Mouse (Mus musculus) cerebellum, adult 8-10 months (tissue): Measurements from ENCODE around the gene Rprd2.
"Not testable (repeated sequence)": the region's sequence is repeated elsewhere in the genome, so short reads cannot be mapped to it uniquely, and the experiment has no call there.

ENCODE experiments used
- DNase-seq: peaks from one replicate; pipeline ENCODE4 v3.0.0; 2022

Rprd2 gene

GRCm38 (mm10) chr3:95816681-95817080 lies 2.0 kb downstream of the Rprd2 start:
- no peak for DNase-seq

GRCm38 (mm10) chr3:95808384-95808783 lies 10.3 kb downstream of the Rprd2 start:
- DNase-seq: no peak

- DNase-seq: not testable (repeated sequence)
These were observed 11.0 kb downstream of the Rprd2 start for GRCm38 (mm10) chr3:95807630-95808029.

GRCm38 (mm10) chr3:95806677-95807076 lies 12.0 kb downstream of the Rprd2 start:
- no peak for DNase-seq

- DNase-seq: no peak
These were observed 14.8 kb downstream of the Rprd2 start for GRCm38 (mm10) chr3:95803851-95804250.

GRCm38 (mm10) chr3:95798756-95799155 lies 19.9 kb downstream of the Rprd2 start:
- no peak for DNase-seq

GRCm38 (mm10) chr3:95794299-95794698 lies 24.4 kb downstream of the Rprd2 start:
- no peak for DNase-seq

- no peak for DNase-seq
These were observed 25.0 kb downstream of the Rprd2 start for GRCm38 (mm10) chr3:95793662-95794061.

GRCm38 (mm10) chr3:95785501-95785900 lies 33.2 kb downstream of the Rprd2 start:
- DNase-seq: no peak

- DNase-seq: no peak
These were observed 46.7 kb downstream of the Rprd2 start for GRCm38 (mm10) chr3:95771985-95772384.

- no peak for DNase-seq
These were observed 53.1 kb downstream of the Rprd2 start for GRCm38 (mm10) chr3:95765534-95765933.

- no peak for DNase-seq
These were observed 54.9 kb downstream of the Rprd2 start for GRCm38 (mm10) chr3:95763811-95764210.

GRCm38 (mm10) chr3:95762961-95763360 lies 55.7 kb downstream of the Rprd2 start:
- DNase-seq: no peak

GRCm38 (mm10) chr3:95761771-95762170 lies 56.9 kb downstream of the Rprd2 start:
- no peak for DNase-seq

GRCm38 (mm10) chr3:95760656-95761055 lies 58.0 kb downstream of the Rprd2 start:
- no peak for DNase-seq

GRCm38 (mm10) chr3:95760106-95760505 lies 58.6 kb downstream of the Rprd2 start, which contains the start of gene Tars2:
Gene Tars2, minus strand, starts transcription at chr3:95760206.
- no peak for DNase-seq

GRCm38 (mm10) chr3:95758467-95759218 lies 60.0 kb downstream of the Rprd2 start:
- DNase-seq: no peak

GRCm38 (mm10) chr3:95756808-95757207 lies 61.9 kb downstream of the Rprd2 start:
- no peak for DNase-seq

GRCm38 (mm10) chr3:95754345-95755206 lies 64.1 kb downstream of the Rprd2 start:
- DNase-seq: peak; percentile 94

GRCm38 (mm10) chr3:95752935-95753334 lies 65.7 kb downstream of the Rprd2 start:
- DNase-seq: no peak

GRCm38 (mm10) chr3:95740406-95740805 lies 78.3 kb downstream of the Rprd2 start:
- DNase-seq: no peak

- DNase-seq: no peak
These were observed 79.1 kb downstream of the Rprd2 start, which contains the start of gene Ecm1 for GRCm38 (mm10) chr3:95739353-95740104. Gene Ecm1, minus strand, starts transcription at chr3:95739569.

- no peak for DNase-seq
These were observed 83.5 kb downstream of the Rprd2 start for GRCm38 (mm10) chr3:95735071-95735670.
